Mouse (Mus musculus) left cerebral cortex, adult 9 months (tissue): Measurements from ENCODE around the gene Mbnl3.

Experiments used
- DNase-seq, 2 experiments: peaks; one replicate each; pipeline ENCODE4 v3.0.0; 2022; ENCODE audit warnings: low spot score in 2 of 2

The Mbnl3 gene

DNA sequence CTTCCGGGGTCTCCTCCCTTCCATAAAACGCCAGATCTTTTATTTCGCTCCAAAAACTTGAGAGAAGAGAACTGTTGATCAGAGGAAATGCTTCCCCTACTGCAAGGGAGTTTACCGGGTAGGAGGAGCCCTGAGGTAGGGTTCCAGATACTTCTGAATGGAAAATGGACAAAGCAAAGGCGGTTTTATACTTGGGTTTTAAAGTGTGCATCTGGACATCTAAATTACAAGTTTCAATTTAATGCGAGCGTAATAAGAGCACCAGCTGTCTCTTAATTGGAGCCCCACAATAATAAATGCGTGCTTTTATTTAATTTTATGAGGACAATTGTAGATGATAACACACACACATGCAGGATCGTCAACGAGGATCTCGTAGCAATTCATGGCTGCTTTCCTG, at the start of gene Mbnl3:
Mbnl3 (minus strand) TSS at position 101 of the 400 bp plus-strand sequence.
- DNase-seq, result no peak

DNA sequence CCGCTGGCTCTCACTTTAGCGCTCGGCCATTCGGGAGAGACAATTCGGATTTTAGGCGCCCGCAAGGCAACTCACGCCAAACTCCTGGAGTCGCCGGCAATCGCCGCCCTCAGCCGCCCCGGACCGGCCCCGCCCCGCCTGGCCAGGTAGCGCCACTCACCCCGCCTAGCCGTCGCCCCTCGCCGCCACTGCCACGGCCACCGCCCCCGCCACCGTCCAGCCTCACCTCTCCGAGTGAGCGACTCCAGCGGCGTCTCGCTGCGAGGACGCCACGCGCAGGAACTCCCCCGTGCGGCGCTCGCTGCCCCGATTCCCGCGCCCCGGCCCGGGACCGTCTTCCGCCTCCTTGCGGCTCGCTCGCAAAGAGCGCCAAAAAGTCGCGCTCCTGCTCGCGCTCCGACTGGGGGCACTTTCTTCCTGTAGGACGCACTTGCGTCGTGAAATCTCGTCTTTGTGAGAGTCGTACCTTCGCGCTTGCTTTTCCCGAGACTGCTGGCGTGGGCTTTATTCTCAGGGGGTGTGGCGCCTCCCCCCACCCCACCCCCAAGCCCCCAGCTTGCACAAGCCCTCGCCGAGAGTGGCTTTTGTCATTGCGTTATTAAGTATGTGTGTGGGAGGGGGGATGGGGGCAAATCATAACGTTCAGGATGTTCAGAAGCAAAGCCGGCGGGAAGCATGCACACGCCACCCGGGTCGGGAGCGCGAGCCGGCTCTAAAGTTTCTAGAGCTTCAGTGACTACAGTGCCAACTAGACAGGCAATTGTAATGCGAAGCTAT, 596 bp downstream of the Mbnl3 start:
- DNase-seq, result no peak

DNA sequence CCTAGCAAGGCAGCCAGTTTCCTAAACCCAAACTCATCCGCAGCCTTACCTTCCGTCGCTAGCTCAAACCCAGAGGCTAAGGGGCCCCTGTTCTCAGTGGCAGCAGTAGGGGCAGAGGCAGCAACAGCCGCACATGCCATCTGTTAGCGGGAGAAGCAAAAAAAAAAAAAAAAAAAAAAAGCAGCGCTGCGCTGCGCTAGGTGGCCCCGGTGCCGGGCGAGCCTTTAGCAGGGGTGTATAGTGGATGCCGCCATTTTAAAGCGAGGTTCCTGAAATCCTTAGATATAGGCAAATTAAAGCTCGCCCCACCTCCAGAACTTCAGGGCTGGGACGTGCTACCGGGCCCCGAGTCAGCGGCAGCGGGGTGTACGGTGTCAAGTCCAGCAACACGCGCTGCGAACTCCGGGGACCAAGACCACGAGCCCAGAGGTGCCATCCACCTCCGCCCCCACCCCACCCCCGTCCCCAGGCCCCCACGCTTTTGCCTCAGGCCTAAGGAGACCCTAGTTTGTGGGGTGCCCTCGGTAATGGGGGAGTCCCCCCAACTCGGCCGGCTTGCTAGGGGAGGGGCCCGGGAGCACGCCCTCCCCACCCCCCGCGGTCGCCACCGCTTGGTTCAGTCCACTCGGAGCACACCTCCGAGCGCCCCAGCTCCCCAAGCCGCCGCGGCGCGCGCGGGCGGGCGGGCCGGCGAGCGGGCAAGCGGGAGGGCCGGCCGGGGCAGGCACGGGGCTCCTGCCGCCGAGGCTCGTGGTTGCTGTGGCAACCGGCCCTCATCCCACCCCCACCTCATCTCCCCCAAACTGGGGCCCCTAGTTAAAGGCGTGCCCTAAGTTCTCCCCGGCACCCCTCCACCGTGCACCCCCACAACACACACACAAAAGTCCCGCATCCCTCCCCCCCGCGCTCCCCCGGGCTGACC, 1.4 kb downstream of the Mbnl3 start:
- DNase-seq, result no peak

DNA sequence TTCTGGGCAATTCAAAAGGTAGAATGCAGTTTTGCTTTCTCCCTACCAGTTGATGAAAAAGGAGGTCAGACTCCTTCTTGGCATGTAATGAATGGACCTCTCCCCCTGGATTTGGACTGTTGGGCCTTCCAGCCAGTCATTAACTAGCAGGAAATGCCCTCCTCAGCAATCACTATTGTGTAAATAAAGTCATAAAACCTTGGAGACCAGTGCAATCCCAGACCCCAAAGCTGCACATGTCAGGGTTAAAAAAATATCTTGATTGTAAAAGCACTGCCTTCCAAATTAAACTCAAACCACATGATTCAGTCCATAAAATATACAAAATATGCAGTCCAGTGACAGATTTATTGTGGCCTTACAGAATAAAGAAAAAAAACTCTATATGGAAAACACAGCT, 9.3 kb downstream of the Mbnl3 start:
- DNase-seq, result no peak

DNA sequence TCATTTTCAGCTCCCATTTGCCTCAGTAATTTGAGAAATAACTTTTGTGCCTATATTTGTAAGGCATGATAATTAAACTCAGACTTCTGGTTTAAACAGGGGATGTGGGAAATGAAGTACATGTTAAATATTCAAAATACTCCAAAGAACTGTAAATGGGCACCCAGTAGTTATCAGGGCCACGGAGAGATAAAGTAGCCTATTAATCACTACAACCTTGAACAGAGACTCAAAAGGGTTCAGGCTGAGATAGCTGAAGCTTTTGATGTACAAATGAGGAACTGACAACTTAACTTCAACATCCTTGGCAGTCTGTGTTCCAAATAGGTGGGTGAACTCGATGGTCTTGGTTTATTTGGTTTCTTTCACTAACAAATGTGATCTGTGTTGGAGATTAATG, 34.4 kb downstream of the Mbnl3 start:
- DNase-seq, result no peak

DNA sequence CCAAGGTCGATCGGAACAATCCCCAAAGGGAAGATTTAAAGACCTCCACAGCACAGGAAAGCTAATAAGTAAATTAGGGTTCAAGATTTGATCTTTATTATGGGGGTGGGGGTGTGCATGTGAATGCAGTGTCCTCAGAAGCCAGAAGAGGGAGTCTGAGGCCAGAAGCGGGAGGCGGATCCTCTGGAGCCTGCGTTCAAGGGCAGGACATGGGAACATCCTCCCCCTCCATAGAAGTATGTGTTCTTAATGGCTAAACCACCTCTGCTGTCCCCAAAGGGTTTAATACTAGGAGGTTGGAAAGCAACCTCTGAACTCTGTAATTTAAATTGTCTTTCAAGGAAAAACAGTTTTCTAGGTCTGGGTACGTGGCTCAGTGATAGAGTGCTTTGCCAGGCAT, 34.9 kb downstream of the Mbnl3 start:
- DNase-seq, result no peak

DNA sequence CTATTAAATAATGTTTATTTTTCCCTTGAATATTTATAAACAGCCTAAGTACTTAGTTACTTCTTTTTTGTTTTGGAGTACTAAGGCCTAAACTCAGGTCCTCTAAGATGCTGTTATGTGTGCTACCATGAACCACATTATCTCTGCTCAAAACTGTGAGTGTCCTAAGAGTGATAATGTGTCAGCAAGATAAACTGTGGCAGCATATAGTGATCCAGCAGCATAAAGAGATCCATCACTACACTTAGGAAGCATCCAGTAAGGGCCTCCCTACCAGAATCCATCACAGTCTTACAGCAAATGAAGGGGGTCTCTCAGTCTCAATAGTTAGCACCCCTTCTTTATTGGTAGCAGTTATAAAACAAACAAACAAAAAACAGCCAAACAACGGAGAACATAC, 35.9 kb downstream of the Mbnl3 start:
- DNase-seq, result no peak

DNA sequence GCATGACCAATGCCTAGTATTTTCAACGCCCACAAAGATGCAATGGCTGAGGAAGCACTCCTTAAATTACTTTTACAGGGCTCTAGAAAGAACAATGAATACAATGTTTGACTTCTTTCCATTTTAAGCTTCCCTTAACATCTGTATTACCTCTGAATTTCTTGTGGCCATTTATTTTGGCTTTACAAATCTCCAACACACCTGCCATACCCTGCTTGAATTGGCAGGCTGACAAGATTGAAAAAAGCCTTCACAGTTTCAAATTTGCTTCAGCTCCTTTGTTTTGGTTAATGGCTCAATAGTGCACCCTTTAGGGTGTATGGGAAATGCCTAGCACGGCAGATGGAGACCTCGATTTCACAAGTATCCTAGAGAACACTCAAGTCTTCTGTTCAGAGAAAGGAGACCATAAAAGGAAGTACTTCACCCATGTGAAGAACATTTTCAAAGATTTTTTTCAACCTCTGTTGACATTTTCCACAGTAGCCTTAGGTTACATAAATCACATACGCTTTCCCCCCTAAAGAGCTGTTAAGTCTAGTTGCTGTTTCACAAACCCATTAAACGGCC, 36.8 kb downstream of the Mbnl3 start:
- no peak for DNase-seq

DNA sequence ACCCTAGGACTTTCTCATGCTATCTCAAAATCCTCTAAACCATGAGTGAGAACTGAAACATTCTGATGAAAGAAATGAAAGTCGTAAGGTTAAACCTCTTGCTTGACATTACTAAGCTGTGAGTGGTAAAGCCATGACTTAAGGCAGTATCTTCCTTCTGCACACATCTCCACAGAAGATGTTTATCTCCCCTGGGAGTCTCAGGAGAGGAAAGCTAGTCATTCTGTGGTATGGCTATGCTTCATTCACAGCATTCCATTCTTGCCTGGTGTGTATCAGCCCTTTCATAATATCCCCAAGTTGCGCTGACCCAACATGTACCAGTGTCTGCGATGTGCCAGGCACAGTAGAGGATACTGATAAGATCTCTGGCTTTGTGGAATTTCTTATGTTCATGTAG, 38.4 kb downstream of the Mbnl3 start:
- DNase-seq, result no peak

DNA sequence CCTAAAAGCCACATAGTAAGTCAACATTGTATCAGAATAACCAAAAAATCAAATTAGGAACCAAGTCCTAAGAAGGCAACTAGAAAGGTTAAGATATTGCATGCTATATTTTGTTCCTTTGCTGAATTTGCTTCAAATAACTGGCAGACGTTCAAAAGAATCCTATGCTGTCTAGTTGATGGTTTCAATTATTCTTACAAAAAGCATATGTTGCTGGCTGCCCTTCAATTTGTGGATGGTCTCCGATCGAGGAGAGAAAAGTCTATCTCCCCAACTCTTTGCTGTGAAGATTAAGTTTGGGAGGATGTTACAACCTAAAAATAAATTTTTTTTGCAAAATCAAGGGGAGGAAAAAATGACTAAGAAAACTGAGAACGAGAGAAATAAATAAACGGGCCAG, 41.6 kb downstream of the Mbnl3 start:
- DNase-seq, result no peak

DNA sequence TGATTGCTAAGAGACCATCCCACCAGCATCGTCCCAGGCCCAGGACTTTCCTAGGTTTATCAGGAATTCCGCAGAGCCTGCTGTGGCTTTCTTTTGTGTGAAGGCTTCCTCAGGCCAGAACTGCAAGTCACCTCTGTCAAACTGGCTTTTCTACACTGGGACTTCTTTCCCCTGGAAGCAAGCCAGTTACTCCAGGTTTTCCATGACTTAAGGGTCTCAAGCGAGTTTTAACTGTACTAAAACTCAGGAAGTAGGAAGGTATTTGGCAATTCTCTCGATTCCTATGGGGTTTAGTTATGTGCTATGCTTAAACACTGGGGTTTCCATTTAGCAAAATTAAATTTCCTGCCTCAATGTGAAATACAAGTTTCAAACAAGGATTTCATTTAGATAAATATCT, 57.9 kb downstream of the Mbnl3 start:
- DNase-seq, result no peak

DNA sequence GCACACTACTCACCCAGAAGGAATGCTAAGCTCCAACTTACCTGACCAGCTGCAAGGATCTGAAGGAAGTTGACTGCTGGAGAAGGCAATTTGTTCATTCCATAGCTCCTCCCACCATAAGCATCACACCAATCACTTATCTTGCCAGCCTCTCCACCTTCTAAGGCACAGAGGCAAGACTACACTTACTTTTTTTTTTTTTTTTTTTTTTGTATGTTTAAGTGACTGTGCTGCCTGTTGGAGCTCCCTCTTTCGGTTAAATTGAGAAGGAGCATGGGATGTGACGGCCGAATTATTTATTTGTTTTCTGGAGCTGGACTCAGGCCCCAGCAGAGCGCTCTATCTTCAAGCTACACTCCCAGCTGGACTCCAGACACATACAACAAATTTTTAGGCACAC, 60.0 kb downstream of the Mbnl3 start:
- DNase-seq, result no peak

DNA sequence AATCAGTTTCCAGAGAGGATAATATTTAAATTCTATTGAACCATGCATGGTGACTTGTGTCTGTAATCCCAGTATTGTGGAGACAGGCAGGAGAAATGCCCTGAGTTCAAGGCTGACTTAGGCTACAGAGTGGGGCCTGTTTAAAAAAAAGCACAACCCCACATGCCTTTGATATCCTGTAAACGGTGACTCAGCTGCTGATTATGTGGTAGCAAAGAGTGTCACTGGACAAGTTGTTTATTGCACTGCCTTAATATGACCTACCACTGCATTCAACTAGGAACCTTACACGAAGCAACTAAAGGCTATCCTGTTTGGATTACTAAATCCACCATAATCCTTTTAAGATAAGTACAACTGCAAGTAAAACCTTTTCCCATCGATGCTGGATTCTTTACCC, 66.3 kb downstream of the Mbnl3 start:
- no peak for DNase-seq

DNA sequence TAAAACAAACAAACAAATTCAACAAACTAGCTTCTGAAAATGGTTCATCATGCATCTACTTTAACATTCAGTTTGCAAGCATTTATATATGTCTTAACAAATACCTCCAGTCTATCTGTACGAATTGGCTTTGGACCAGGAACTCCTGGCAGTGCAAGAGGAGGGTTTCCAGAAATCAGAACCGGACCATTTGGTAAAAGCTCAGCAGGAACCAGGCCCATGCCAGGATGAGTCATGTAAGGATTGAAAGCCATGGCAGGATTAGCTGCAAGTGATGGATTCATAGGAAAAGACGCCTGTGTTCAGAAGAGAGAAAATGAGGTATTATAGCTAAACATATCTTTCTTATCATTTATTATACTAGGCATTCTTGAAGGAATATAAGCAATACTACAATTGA, 75.0 kb downstream of the Mbnl3 start:
- no peak for DNase-seq

DNA sequence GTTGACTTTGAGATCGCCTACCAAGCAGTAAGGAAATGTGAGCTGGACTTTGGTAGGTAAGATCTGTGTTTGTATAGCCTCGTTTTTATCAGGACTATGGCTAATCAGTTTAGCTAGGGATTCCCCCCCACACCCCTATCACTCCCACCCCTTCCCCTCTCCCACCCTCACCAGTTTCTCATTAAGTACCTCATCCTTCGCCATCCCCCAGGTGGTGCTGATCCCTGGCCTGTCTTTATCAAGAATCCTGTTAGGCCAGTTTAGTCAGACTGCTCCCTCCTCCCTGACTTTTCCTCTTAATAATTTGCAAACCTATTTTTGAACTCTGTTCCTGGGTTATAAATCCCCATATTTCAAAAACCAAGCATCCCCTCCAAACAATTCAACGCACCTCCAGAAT, 103.6 kb downstream of the Mbnl3 start:
- no peak for DNase-seq

DNA sequence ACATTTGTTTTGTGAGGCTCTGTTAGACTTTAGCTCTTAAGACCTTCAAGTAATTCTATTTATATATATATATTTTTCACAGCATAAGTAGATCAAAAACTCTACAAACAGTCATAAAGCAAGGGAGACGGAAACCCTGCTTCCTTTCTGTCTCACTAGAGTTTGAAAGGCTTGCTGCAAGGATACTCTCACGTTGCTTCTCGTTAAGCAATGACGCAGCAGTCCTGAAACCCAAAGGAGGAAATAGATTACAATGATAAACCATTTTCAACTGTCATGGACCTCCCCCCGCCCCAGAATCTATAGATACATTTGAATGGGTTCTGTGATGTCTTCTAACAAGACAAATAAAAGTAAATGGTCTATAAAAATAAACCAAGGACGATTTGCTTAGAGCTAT, 121.4 kb downstream of the Mbnl3 start:
- DNase-seq, result no peak

DNA sequence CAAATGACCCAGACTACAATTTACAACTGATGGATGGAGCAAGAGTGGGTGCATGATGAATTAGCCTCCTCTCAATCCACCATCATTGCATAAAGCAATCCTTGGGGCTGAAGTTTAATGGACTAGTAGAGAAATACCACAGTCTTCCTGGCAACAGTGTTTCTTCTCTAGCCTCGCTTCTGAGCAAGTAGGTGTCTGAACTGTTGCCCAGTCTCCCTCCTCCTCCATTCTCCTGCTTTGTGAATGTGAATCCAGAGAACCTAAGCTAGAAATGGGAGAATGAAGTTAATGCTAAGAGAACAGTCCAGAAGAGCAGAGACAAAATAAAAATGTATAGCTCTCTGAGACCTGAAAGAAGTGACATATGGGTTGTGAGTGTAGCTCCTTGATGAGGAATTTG, 122.1 kb downstream of the Mbnl3 start:
- peak in 1 of 2 experiments; percentile 3 for DNase-seq

DNA sequence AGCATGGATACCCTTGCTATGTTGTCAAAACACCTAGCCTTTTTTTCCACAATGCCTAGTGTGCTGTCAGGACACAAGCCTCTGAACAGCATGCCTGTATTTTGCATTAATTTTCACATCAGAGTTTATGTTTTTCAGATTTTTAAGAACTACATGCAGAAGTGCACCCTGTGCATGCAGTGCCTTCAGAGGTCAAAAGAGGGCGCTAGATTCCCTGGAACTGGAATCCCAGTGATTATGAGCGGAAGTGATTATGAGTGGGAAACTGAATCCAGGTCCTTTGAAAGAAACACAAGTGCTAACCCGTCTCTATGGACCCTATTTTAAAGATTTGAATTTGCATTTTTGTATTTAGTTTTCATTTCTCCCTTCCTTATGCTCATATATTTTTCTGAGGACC, 129.6 kb downstream of the Mbnl3 start:
- DNase-seq, result peak in 1 of 2 experiments; percentile 3
